Mouse (Mus musculus): ENCODE results near the gene Atl2.

GRCm38 (mm10) chr17:79907698-79908097 lies 11.8 kb upstream of the Atl2 start:
- TF ChIP-seq CTCF (IDR thresholded peaks at IDR 0.05; ENCODE audit: borderline replicate concordance, control insufficient read depth, extremely low read depth, insufficient read depth, low read length, poor library complexity) (no peak), POLR2A (IDR thresholded peaks at IDR 0.05; ENCODE audit: control insufficient read depth, extremely low read depth, insufficient read depth, low read length, poor library complexity) (no peak)
